Mouse (Mus musculus) testis, adult 2 months (tissue): ENCODE data around the gene Adh5. TPM values are rescaled to one million over a fixed set of nuclear protein-coding genes. Genes with fewer than 3 reads are reported as not detected.
"Not testable (repeated sequence)": the region's sequence is repeated elsewhere in the genome, so short reads cannot be mapped to it uniquely, and the experiment has no call there.

Experiments
- H3K27ac ChIP-seq: fragments of 200-500 bp; 2 replicates; pipeline ENCODE4 v1.5.1; 2012; ENCODE audit warnings: low read depth, low read length; ENCODE audit not compliant: control insufficient read depth, insufficient read depth
- H3K27me3 ChIP-seq: fragments of 200-500 bp; 2 replicates; pipeline ENCODE4 v1.6.1; 2012; ENCODE audit warnings: mild to moderate bottlenecking, low read length, moderate library complexity; ENCODE audit not compliant: control insufficient read depth, insufficient read depth
- H3K36me3 ChIP-seq: fragments of 200-500 bp; 2 replicates; pipeline ENCODE4 v1.6.1; 2012; ENCODE audit warnings: mild to moderate bottlenecking, low read length; ENCODE audit not compliant: control insufficient read depth, insufficient read depth
- H3K4me1 ChIP-seq: fragments of 200-500 bp; 2 replicates; pipeline ENCODE4 v1.6.1; 2012; ENCODE audit warnings: low read length; ENCODE audit not compliant: control insufficient read depth, insufficient read depth
- H3K4me3 ChIP-seq: fragments of 200-500 bp; 2 replicates; pipeline ENCODE4 v1.5.1; 2012; ENCODE audit warnings: low read depth, mild to moderate bottlenecking, low read length, moderate library complexity, mixed read lengths; ENCODE audit not compliant: control insufficient read depth
- CTCF ChIP-seq: fragments of 200-500 bp; IDR thresholded peaks from 2 replicates; pipeline ENCODE4 v1.5.1; 2012; ENCODE audit warnings: low read depth, mild to moderate bottlenecking, inconsistent platforms, low read length, moderate library complexity; ENCODE audit not compliant: control insufficient read depth, insufficient read depth, insufficient replicate concordance
- POLR2A ChIP-seq: fragments of 200-500 bp; IDR thresholded peaks from 2 replicates; pipeline ENCODE4 v1.6.1; 2012; ENCODE audit warnings: low read depth, mild to moderate bottlenecking, inconsistent platforms, low read length, moderate library complexity; ENCODE audit not compliant: control insufficient read depth
- polyA plus RNA-seq: library from polyadenylated mRNA; depleted of rRNA; stranded (reverse); fragments of >200 nt; gene quantifications from 2 replicates; pipeline ENCODE4 v1.2.3, GENCODE M21; 2012

Adh5 gene
- polyA plus RNA-seq, 1 experiment = 19.2 TPM

DNA sequence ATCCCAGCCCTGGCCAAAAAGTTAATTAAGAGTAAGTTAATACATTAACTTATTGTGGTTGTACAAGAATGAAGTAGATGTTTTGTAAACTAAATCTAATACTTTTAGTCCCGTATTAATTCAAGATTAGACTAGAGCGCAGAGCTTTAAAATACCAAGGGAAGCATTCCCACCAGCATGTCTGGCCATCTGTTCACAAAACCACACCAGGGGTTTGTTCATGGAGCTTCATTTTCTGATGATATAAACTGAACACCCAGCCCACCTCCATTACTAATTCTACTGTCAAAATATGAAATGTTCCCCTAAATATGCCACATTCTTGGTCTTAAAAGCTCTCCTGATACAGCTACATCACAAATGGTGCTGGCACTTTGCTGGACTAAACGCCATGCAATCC is 15.5 kb downstream of the Adh5 start:
- peaks cover 4% of the 10 kb centered on the region for H3K36me3 ChIP-seq
- H3K4me1 ChIP-seq = no peaks in the 10 kb centered on the region
- TF ChIP-seq CTCF = no peak
- H3K4me3 ChIP-seq = no peak overlapping the region
- H3K27me3 ChIP-seq = no peaks in the 10 kb centered on the region
- no peak overlapping the region for H3K27ac ChIP-seq

DNA sequence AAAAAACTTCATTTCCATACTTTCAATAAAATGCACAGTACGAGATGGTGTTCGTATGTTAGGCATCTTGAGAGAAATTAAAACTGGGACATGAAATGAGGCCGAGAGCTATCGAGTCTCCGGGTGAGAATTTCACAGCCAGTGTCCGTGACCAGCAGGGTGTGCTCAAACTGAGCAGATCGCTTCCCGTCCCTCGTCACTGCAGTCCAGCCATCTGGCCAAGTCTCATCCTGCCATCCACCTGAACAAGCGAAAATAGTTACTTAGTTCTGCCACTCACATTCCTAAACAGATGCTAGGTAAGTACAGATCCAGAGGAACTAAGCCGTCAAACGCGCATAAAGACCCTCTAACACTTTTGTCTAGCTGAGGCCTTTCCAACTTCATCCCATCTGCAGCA is 17.4 kb downstream of the Adh5 start:
- H3K36me3 ChIP-seq = peaks cover 4% of the 10 kb centered on the region
- no peaks in the 10 kb centered on the region for H3K4me1 ChIP-seq
- no peak overlapping the region for H3K27ac ChIP-seq
- no peaks in the 10 kb centered on the region for H3K27me3 ChIP-seq
- TF ChIP-seq CTCF (no peak), POLR2A (no peak)
- H3K4me3 ChIP-seq = no peak overlapping the region

DNA sequence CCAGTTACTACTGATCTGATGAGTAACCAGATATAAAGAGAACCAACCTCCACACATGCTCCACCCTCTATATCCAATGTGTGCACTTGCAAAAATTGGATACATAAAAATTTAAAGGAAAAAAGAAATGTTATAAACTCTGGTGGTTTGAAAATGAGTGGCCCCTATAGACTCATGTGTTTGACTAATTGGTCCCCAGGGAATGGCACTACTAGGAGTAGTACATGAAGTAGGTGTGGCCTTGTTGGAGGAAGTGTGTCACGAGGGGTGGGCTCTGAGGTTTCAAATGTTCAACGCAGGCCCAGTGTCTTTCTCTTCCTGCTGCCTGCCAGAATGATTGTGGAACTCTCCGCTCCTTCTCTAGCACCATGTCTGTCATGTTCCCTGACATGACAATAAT is 18.9 kb downstream of the Adh5 start:
- Histone ChIP-seq H3K4me3 (no peak overlapping the region), H3K27me3 (no peaks in the 10 kb centered on the region), H3K27ac (no peak overlapping the region), H3K36me3 (peaks cover 6% of the 10 kb centered on the region), H3K4me1 (no peaks in the 10 kb centered on the region)
- no peak for TF ChIP-seq CTCF
- TF ChIP-seq POLR2A = no peak

DNA sequence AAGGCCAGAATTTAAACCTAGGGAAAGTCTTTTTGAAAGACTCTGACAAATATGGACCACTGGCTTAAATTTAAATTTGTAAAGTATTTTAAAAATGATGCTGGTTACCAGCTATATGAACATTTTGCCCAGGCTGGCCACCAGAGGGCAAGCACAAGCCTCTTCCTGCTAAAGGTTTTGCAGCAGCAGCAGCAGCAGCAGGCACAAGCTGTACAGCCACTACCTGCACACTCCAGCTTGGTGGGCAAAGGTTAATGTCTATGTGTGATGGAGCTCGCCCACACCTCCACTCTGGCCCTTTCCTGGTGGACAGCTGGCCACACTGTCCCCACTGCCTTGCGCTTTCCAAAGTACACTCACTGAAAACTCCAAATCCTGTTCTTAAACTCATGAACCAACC is 20.2 kb downstream of the Adh5 start:
- H3K4me3 ChIP-seq = no peak overlapping the region
- TF ChIP-seq POLR2A (no peak), CTCF (peak; percentile 34; the same call in 1 of the 2 replicates)
- H3K36me3 ChIP-seq = peaks cover 6% of the 10 kb centered on the region
- H3K4me1 ChIP-seq = no peaks in the 10 kb centered on the region
- H3K27me3 ChIP-seq = no peaks in the 10 kb centered on the region
- H3K27ac ChIP-seq = no peak overlapping the region

DNA sequence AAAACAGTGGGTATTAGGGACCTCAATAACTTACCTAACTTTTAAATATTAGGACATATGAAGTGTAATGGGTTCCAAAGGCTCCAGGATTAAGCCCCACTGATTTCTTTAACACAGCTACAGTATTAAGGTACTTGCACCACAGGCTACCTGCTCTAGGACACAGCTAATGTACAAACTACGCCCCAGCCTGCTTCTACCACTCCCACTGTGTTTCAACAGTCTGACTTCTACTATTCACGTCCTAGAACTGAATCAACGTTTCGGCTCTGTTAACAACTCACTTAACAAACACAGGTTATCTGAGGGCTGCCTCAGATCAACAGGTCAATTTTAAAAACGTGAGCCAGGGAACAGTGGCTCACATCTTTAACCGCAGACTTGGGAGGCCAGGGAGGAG is 20.9 kb downstream of the Adh5 start:
- no peak for TF ChIP-seq POLR2A
- Histone ChIP-seq H3K36me3 (peaks cover 7% of the 10 kb centered on the region), H3K27ac (no peak overlapping the region), H3K27me3 (no peaks in the 10 kb centered on the region), H3K4me1 (no peaks in the 10 kb centered on the region), H3K4me3 (no peak overlapping the region)

DNA sequence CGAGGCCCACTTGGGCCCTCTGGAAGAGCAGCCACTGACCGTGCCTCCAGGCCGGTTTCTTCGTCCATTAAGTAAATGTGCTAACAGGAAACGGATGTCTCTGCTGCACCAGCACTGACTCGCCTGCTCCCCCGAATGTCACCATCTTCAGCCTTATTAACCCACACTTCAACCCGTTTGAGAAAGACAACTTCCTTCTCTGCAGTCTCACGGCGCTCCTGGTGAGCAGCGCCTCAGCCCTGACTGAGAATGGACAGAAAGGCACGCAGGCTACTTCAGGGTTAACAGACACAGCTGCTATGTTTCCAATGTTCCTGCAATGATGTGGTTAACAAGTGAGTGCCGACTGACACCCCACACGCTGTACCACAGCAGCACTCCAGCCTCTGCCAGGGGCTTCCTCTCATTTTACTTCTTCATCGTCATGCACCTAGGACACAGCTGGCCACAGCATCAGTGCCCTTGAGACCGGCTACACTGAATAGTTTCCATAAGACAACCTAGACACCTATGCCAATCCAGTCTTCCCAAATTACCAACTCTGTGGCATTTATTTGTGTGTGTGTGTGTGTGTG is 21.8 kb downstream of the Adh5 start:
- Histone ChIP-seq H3K27me3 (no peaks in the 10 kb centered on the region), H3K27ac (no peak overlapping the region), H3K4me1 (no peaks in the 10 kb centered on the region), H3K4me3 (no peak overlapping the region), H3K36me3 (peaks cover 7% of the 10 kb centered on the region)
- TF ChIP-seq POLR2A = no peak
- TF ChIP-seq CTCF = no peak

DNA sequence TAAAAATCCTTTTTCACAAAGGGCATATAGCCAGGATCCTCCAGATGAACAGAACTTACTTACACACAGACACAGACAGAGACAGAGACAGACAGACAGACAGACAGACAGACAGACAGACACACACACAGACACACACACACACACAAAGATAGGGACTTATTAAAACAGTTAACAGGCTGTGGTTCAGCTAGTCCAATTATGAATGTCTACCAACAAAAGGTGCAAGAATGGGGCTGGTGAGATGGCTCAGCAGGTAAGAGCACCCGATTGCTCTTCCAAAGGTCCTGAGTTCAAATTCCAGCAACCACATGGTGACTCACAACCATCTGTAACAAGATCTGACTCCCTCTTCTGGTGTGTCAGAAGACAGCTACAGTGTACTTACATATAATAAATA is 23.8 kb downstream of the Adh5 start:
- H3K27me3 ChIP-seq, H3K36me3 ChIP-seq, H3K4me3 ChIP-seq, H3K4me1 ChIP-seq, H3K27ac ChIP-seq: not testable (repeated sequence)

DNA sequence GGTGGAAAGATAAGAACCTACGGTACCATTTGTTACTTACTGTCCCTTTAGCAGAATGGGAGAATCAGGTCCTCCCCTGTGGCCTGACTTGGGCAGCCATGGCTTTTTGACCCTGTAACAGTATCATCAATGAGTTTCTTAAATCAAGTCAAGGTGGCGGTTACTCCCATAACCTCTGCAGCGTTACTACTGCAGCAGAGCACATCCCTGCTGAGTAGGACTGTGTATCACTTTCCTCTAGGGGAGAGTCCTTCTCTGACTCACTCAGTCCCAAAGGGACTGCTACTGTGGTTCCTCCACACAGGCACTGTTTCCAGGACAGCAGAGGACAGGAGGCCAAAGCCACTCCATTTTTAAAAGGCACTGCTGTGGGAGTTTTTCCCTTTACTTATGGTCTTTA is 28.2 kb downstream of the Adh5 start:
- peaks cover 2% of the 10 kb centered on the region; the same call in 1 of the 2 replicates for H3K36me3 ChIP-seq
- no peaks in the 10 kb centered on the region for H3K4me1 ChIP-seq
- H3K4me3 ChIP-seq = no peak overlapping the region
- H3K27ac ChIP-seq = no peak overlapping the region
- TF ChIP-seq POLR2A (no peak), CTCF (no peak)
- no peaks in the 10 kb centered on the region for H3K27me3 ChIP-seq
